Mouse (Mus musculus): ENCODE data around the gene Nrxn2.

Nrxn2 gene

GRCm38 (mm10) chr19:6400096-6401086, 18.1 kb upstream of the Nrxn2 start:
- no peaks in the 10 kb centered on the region for H3K27me3 ChIP-seq (ENCODE audit: control insufficient read depth, insufficient read depth, low read length, poor library complexity, severe bottlenecking)
- H3K36me3 ChIP-seq (ENCODE audit: control insufficient read depth, insufficient read depth, low read length, poor library complexity, severe bottlenecking) = peaks cover 16% of the 10 kb centered on the region
- DNase-seq (ENCODE audit: low read depth, low spot score) = peak; percentile 76

- DNase-seq (ENCODE audit: low read depth, low spot score) = peak; percentile 81
- Histone ChIP-seq H3K27me3 (ENCODE audit: control insufficient read depth, insufficient read depth, low read length, poor library complexity, severe bottlenecking) (no peaks in the 10 kb centered on the region), H3K36me3 (ENCODE audit: control insufficient read depth, insufficient read depth, low read length, poor library complexity, severe bottlenecking) (peaks cover 16% of the 10 kb centered on the region)
Observed at GRCm38 (mm10) chr19:6401131-6401815, 17.3 kb upstream of the Nrxn2 start.

GRCm38 (mm10) chr19:6401951-6402350, 16.6 kb upstream of the Nrxn2 start:
- Histone ChIP-seq H3K36me3 (ENCODE audit: control insufficient read depth, insufficient read depth, low read length, poor library complexity, severe bottlenecking) (peaks cover 16% of the 10 kb centered on the region), H3K27me3 (ENCODE audit: control insufficient read depth, insufficient read depth, low read length, poor library complexity, severe bottlenecking) (no peaks in the 10 kb centered on the region)
- DNase-seq (ENCODE audit: low read depth, low spot score) = no peak

GRCm38 (mm10) chr19:6403869-6404268, 14.7 kb upstream of the Nrxn2 start:
- DNase-seq (ENCODE audit: low read depth, low spot score) = no peak
- Histone ChIP-seq H3K27me3 (ENCODE audit: control insufficient read depth, insufficient read depth, low read length, poor library complexity, severe bottlenecking) (no peaks in the 10 kb centered on the region), H3K36me3 (ENCODE audit: control insufficient read depth, insufficient read depth, low read length, poor library complexity, severe bottlenecking) (peaks cover 18% of the 10 kb centered on the region)

- Histone ChIP-seq H3K36me3 (ENCODE audit: control insufficient read depth, insufficient read depth, low read length, poor library complexity, severe bottlenecking) (peaks cover 22% of the 10 kb centered on the region), H3K27me3 (ENCODE audit: control insufficient read depth, insufficient read depth, low read length, poor library complexity, severe bottlenecking) (no peaks in the 10 kb centered on the region)
- no peak for DNase-seq (ENCODE audit: low read depth, low spot score)
Observed at GRCm38 (mm10) chr19:6405433-6405832, 13.1 kb upstream of the Nrxn2 start.

GRCm38 (mm10) chr19:6407109-6407508, 11.4 kb upstream of the Nrxn2 start:
- peaks cover 22% of the 10 kb centered on the region for H3K36me3 ChIP-seq (ENCODE audit: control insufficient read depth, insufficient read depth, low read length, poor library complexity, severe bottlenecking)
- DNase-seq (ENCODE audit: low read depth, low spot score) = no peak
- H3K27me3 ChIP-seq (ENCODE audit: control insufficient read depth, insufficient read depth, low read length, poor library complexity, severe bottlenecking) = no peaks in the 10 kb centered on the region

GRCm38 (mm10) chr19:6407816-6408510, 10.6 kb upstream of the Nrxn2 start:
- Histone ChIP-seq H3K36me3 (ENCODE audit: control insufficient read depth, insufficient read depth, low read length, poor library complexity, severe bottlenecking) (peaks cover 19% of the 10 kb centered on the region), H3K27me3 (ENCODE audit: control insufficient read depth, insufficient read depth, low read length, poor library complexity, severe bottlenecking) (no peaks in the 10 kb centered on the region)
- DNase-seq (ENCODE audit: low read depth, low spot score) = no peak

GRCm38 (mm10) chr19:6408749-6409148, 9.8 kb upstream of the Nrxn2 start:
- peaks cover 18% of the 10 kb centered on the region for H3K36me3 ChIP-seq (ENCODE audit: control insufficient read depth, insufficient read depth, low read length, poor library complexity, severe bottlenecking)
- H3K27me3 ChIP-seq (ENCODE audit: control insufficient read depth, insufficient read depth, low read length, poor library complexity, severe bottlenecking) = no peaks in the 10 kb centered on the region

GRCm38 (mm10) chr19:6409176-6409575, 9.4 kb upstream of the Nrxn2 start:
- H3K27me3 ChIP-seq (ENCODE audit: control insufficient read depth, insufficient read depth, low read length, poor library complexity, severe bottlenecking) = no peaks in the 10 kb centered on the region
- no peak for DNase-seq (ENCODE audit: low read depth, low spot score)
- H3K36me3 ChIP-seq (ENCODE audit: control insufficient read depth, insufficient read depth, low read length, poor library complexity, severe bottlenecking) = peaks cover 16% of the 10 kb centered on the region

More at GRCm38 (mm10) chr19:6408749-6409148, 9.8 kb upstream of the Nrxn2 start:
- no peak for DNase-seq (ENCODE audit: low read depth, low spot score)

- peaks cover 22% of the 10 kb centered on the region for H3K36me3 ChIP-seq (ENCODE audit: control insufficient read depth, insufficient read depth, low read length, poor library complexity, severe bottlenecking)
- DNase-seq (ENCODE audit: low read depth, low spot score) = peak; percentile 65
- no peaks in the 10 kb centered on the region for H3K27me3 ChIP-seq (ENCODE audit: control insufficient read depth, insufficient read depth, low read length, poor library complexity, severe bottlenecking)
Observed at GRCm38 (mm10) chr19:6409936-6410335, 8.6 kb upstream of the Nrxn2 start.

GRCm38 (mm10) chr19:6412798-6413197, 5.7 kb upstream of the Nrxn2 start:
- Histone ChIP-seq H3K27me3 (ENCODE audit: control insufficient read depth, insufficient read depth, low read length, poor library complexity, severe bottlenecking) (no peaks in the 10 kb centered on the region), H3K36me3 (ENCODE audit: control insufficient read depth, insufficient read depth, low read length, poor library complexity, severe bottlenecking) (peaks cover 20% of the 10 kb centered on the region)
- no peak for DNase-seq (ENCODE audit: low read depth, low spot score)

GRCm38 (mm10) chr19:6415454-6415853, 3.1 kb upstream of the Nrxn2 start:
- H3K36me3 ChIP-seq (ENCODE audit: control insufficient read depth, insufficient read depth, low read length, poor library complexity, severe bottlenecking) = peaks cover 14% of the 10 kb centered on the region
- no peak for DNase-seq (ENCODE audit: low read depth, low spot score)

GRCm38 (mm10) chr19:6416124-6416770, 2.3 kb upstream of the Nrxn2 start:
- peaks cover 12% of the 10 kb centered on the region for H3K36me3 ChIP-seq (ENCODE audit: control insufficient read depth, insufficient read depth, low read length, poor library complexity, severe bottlenecking)
- DNase-seq (ENCODE audit: low read depth, low spot score) = no peak
- no peaks in the 10 kb centered on the region for H3K27me3 ChIP-seq (ENCODE audit: control insufficient read depth, insufficient read depth, low read length, poor library complexity, severe bottlenecking)

More at GRCm38 (mm10) chr19:6415454-6415853, 3.1 kb upstream of the Nrxn2 start:
- no peaks in the 10 kb centered on the region for H3K27me3 ChIP-seq (ENCODE audit: control insufficient read depth, insufficient read depth, low read length, poor library complexity, severe bottlenecking)
